Mouse (Mus musculus): Measurements from ENCODE around the gene Tnk2.

DNA sequence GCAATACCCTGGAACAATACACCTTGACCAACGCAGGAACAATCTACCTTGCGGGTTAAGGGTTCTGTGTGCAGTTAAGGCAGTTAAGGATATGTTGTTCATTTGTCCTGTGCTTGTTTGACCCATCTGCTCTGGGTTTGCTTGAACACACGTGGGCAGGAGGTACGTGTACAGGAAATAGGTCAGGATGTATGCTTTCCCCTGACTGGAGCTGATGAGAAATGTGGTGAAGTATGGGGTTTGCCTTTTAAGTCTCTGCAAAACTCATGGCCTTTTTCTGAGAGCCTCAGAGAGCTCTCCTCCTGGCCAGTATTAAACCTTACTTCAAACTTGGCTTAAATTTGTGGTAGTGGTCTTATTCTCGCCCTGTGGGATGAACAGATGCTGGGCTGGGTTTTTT lies 49.8 kb upstream of the Tnk2 start:
- TF ChIP-seq CTCF (IDR thresholded peaks at IDR 0.05; ENCODE audit: borderline replicate concordance, insufficient read depth, low read depth, low read length): no peak
- no peak for TF ChIP-seq POLR2A (IDR thresholded peaks at IDR 0.05; ENCODE audit: borderline replicate concordance, insufficient read depth, low read length)
